Mouse (Mus musculus): ENCODE results near the gene N4bp3.

Gene N4bp3

DNA sequence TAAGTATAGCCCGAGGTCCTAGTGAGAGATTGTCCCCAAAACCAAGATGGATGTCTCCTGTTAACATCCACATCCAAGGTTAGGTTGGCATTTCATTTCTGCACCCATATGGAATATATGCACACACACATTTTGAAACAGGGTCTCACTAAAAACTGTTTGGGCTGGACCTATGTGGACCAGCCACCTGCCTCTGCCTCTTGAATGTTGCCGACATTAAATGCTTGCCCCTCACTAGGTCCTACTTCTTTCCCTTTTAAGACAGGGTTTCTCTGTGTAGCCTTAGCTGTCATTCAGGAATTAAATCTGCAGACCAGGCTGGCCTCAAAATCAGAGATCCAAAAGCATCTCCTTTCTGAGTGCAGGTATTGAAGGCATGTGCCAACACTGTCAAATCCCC lies 53.1 kb downstream of the N4bp3 start:
- no peak for DNase-seq (ENCODE audit: low read depth)

DNA sequence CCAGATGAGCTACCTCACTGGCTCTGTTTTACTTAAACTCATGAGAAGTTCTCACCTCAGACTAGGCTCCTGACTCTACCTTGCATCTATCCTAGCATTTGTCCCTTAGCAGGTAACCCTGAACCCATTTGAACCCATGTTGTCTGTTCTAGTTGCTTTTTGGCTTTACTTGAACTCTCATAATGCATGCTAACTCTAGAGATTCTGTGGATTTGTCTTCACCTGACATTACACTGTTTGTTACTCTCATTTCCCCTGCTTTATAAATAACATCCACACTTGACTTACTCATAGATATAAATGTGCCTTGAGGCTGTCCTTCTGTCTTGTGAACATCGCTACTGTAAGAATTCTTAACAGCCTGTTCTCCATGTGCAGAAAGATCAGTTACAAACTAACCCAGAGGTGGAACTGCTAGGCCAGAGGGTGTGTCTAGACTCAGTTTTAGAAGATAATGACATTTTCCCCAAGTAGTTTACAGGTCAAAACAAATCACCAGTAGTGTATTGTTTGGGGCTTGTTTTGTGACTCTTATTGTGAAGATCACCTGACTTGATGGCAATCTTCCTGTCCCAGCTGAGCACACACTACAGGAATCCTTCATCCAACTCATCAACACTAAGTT lies 55.1 kb downstream of the N4bp3 start:
- no peak for DNase-seq (ENCODE audit: low read depth)

- DNase-seq (ENCODE audit: low read depth) = no peak
Measured at GRCm38 (mm10) chr11:51594715-51595350, 55.8 kb downstream of the N4bp3 start.

DNA sequence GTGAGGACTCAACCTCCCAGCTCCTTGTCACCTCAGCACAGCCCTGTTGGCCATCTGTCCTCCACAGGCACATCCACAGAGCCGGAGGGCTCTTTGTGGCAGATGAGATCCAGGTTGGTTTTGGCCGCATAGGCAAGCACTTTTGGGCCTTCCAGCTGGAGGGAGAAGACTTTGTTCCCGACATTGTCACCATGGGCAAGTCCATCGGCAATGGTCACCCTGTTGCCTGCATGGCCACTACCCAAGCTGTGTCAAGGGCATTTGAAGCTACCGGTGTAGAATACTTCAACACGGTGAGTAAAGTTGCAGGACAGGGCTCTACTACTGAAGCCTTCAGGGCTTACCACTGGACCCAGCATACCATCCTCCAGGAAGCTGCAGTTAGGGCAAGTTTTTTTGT lies 56.8 kb downstream of the N4bp3 start:
- no peak for DNase-seq (ENCODE audit: low read depth)

DNA sequence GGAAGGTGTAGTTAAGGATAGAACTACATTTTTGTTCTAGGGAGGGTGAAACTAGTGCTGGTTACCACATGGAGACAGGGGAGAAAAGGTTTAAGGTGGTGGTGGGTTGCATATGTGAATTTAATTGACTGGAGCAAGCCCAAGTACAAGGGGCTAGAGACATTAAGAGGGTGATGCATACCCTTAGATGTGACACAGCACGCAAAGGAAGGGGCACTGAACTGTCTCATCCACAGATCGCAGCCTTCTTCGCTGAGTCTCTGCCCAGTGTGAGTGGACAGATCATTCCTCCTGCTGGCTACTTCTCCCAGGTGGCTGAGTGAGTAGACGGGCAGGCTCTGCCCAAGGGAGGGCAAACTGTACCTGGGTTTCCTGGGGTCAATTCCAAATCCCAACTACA lies 57.3 kb downstream of the N4bp3 start:
- DNase-seq (ENCODE audit: low read depth) = no peak

All from induced T-regulatory cell, adult 2 months (primary cell).